Mouse (Mus musculus): Measurements from ENCODE around the gene Bcl2a1b.
"Not testable (repeated sequence)": the region's sequence is repeated elsewhere in the genome, so short reads cannot be mapped to it uniquely, and the experiment has no call there.

GRCm38 (mm10) chr9:89219668-89220067, 20.7 kb downstream of the Bcl2a1b start:
- TF ChIP-seq POLR2A (IDR thresholded peaks at IDR 0.05; ENCODE audit: low read depth, low read length); CTCF (IDR thresholded peaks at IDR 0.05; ENCODE audit: extremely low read depth, insufficient read depth, insufficient read length, insufficient replicate concordance): not testable (repeated sequence)

Data from spleen, adult 2 months (tissue).